Mouse (Mus musculus) T-cell, adult 66 days (primary cell): ENCODE measurements around the gene Gm2832. TPM values are rescaled to one million over a fixed set of nuclear protein-coding genes. Genes with fewer than 3 reads are reported as not detected.

Experiments
- total RNA-seq, 2 experiments: library from RNA; stranded (reverse); gene quantifications; 3 replicates in 1 of 2; 4 replicates in 1 of 2; pipeline ENCODE4 v1.2.4; 2023

The Gm2832 gene
- not detected for total RNA-seq

DNA sequence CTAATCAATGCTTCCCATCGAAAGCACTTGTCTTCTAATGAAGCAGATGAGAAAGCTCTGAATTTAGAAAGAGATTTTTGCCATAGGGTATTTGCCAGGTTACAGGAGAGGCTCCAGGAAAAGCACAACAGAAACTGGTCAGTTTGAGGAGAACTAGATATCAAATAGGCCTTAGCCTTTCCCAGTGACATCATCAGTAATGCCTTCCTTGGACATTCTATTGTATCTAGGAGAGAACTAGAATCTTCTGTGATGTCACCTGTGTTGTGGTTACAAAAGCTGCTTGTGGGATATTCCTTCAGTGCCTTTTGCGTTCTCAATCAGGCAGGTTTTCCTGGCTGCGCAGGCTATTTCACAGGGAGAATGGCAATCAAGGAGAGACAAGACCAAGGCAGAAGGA lies at the start of gene Gm2832:
Gm2832 (plus strand) TSS at position 301 of the 400 bp plus-strand sequence.

Other genes with a start within 250 kb of the Gm2832 start
- gene Dydc2, start 209.6 kb upstream of the Gm2832 start, total RNA-seq: not detected
- gene Dydc1, start 205.9 kb upstream of the Gm2832 start, total RNA-seq: not detected
- gene Mat1a, start 173.8 kb upstream of the Gm2832 start, total RNA-seq: not detected
- gene Sftpa1, start 147.0 kb upstream of the Gm2832 start, total RNA-seq: not detected
- not detected for gene Mbl1, start 127.3 kb upstream of the Gm2832 start, total RNA-seq
- gene Sftpd, start 93.7 kb upstream of the Gm2832 start, total RNA-seq: not detected
- gene Gm5798, start 69.8 kb downstream of the Gm2832 start, total RNA-seq: not detected
- gene Gm7945, start 107.6 kb downstream of the Gm2832 start, total RNA-seq: not detected
- gene Gm6482, start 129.5 kb downstream of the Gm2832 start, total RNA-seq: not detected
- gene Gm7954, start 174.7 kb downstream of the Gm2832 start, total RNA-seq: not detected
- not detected for gene Gm3486, start 210.7 kb downstream of the Gm2832 start, total RNA-seq